Mouse (Mus musculus): ENCODE measurements at regions not wholly inside any gene's neighbourhood (a gene's known extent, or its start where the extent isn't known, plus 50 kb on each side); places are given as distances from the start of the nearest gene placed in this dataset.
A peak's percentile ranks its signal among the peaks of the same experiment; 100 is the strongest.

DNA sequence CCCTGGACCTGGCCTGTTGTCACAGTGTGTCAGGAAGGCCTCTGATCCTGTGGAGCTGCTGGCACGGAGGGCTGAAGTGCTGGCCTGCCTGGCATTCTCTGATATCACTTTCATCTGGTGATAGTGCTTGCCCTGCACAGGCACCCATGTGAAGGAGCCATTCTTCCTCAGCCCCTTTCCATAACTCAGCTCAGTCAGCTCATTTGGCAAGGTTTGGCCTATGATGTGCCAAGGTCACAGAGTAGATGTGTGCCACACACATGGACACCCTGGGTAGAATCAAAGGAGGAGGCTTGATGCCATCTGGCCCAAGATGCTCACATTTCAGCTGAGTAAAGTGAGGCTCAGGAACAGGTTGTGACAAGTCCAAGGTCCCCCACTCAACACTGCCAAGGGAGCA, 558.5 kb upstream of the Klf4 start:
- no peak for DNase-seq (ENCODE audit: low spot score)
- no peak overlapping the region for H3K27ac ChIP-seq (ENCODE audit: low read depth, low read length)
- no peaks in the 10 kb centered on the region for H3K9me3 ChIP-seq (ENCODE audit: control insufficient read depth, low read length)
- no peak for ATAC-seq (ENCODE audit: low FRiP score)
- H3K4me1 ChIP-seq (replicated peaks; ENCODE audit: control insufficient read depth, insufficient read depth, low read length) = peaks cover 2% of the 10 kb centered on the region; the same call in 1 of the 2 replicates
- H3K27me3 ChIP-seq (ENCODE audit: control insufficient read depth, insufficient read depth, low read length) = no peaks in the 10 kb centered on the region
- WGBS = 70% methylated on average over 1 of the region's 1 CpGs
- no peak overlapping the region for H3K4me3 ChIP-seq (ENCODE audit: low read depth, low read length)
- H3K4me2 ChIP-seq (replicated peaks; ENCODE audit: low read depth, low read length) = no peak overlapping the region
- no peak overlapping the region for H3K9ac ChIP-seq (ENCODE audit: low read depth, low read length)
- no peaks in the 10 kb centered on the region for H3K36me3 ChIP-seq (ENCODE audit: control insufficient read depth, insufficient read depth, low read length)

DNA sequence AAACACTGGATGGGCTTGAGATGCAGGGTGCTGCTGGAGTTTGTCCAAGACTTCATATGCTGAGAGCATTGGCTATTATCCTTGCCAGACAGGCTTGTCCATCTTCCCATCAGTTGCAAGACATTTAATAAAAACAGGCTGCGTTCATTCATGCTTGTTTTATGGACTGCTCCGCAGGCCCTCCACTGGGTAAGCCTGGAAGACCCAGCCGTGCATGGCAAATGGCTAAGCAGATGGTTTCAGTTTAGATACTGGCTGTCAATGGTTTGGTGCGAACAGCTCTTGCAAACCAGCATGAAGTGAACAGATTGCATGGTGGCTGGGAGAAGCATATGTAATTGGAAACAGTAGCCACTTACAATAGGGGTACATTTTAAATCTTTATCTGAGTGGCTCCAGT, 556.4 kb upstream of the Klf4 start:
- no peaks in the 10 kb centered on the region for H3K27me3 ChIP-seq (ENCODE audit: control insufficient read depth, insufficient read depth, low read length)
- peaks cover 2% of the 10 kb centered on the region; the same call in 1 of the 2 replicates for H3K4me1 ChIP-seq (replicated peaks; ENCODE audit: control insufficient read depth, insufficient read depth, low read length)
- no peak overlapping the region for H3K4me2 ChIP-seq (replicated peaks; ENCODE audit: low read depth, low read length)
- DNase-seq (ENCODE audit: low spot score) (peak; percentile 31), ATAC-seq (ENCODE audit: low FRiP score) (peak; percentile 53; the same call in 1 of the 2 replicates)
- H3K9me3 ChIP-seq (ENCODE audit: control insufficient read depth, low read length) = no peaks in the 10 kb centered on the region
- H3K4me3 ChIP-seq (ENCODE audit: low read depth, low read length) = no peak overlapping the region
- no peak overlapping the region for H3K27ac ChIP-seq (ENCODE audit: low read depth, low read length)
- no peak overlapping the region for H3K9ac ChIP-seq (ENCODE audit: low read depth, low read length)
- WGBS = 33% methylated on average over 4 of the region's 4 CpGs
- H3K36me3 ChIP-seq (ENCODE audit: control insufficient read depth, insufficient read depth, low read length) = no peaks in the 10 kb centered on the region

- ATAC-seq (ENCODE audit: low FRiP score) = no peak
- no peaks in the 10 kb centered on the region for H3K27me3 ChIP-seq (ENCODE audit: control insufficient read depth, insufficient read depth, low read length)
- DNase-seq (ENCODE audit: low spot score) = no peak
- no peak overlapping the region for H3K4me3 ChIP-seq (ENCODE audit: low read depth, low read length)
- no peaks in the 10 kb centered on the region for H3K9me3 ChIP-seq (ENCODE audit: control insufficient read depth, low read length)
- no peak overlapping the region for H3K4me2 ChIP-seq (replicated peaks; ENCODE audit: low read depth, low read length)
- H3K4me1 ChIP-seq (replicated peaks; ENCODE audit: control insufficient read depth, insufficient read depth, low read length) = peaks cover 2% of the 10 kb centered on the region; the same call in 1 of the 2 replicates
- H3K36me3 ChIP-seq (ENCODE audit: control insufficient read depth, insufficient read depth, low read length) = no peaks in the 10 kb centered on the region
- H3K9ac ChIP-seq (ENCODE audit: low read depth, low read length) = no peak overlapping the region
- H3K27ac ChIP-seq (ENCODE audit: low read depth, low read length) = no peak overlapping the region
These were observed 554.0 kb upstream of the Klf4 start for GRCm38 (mm10) chr4:56086306-56086705.

GRCm38 (mm10) chr4:56084205-56084604, 551.9 kb upstream of the Klf4 start:
- Histone ChIP-seq H3K9ac (ENCODE audit: low read depth, low read length) (no peak overlapping the region), H3K4me2 (replicated peaks; ENCODE audit: low read depth, low read length) (no peak overlapping the region), H3K36me3 (ENCODE audit: control insufficient read depth, insufficient read depth, low read length) (no peaks in the 10 kb centered on the region), H3K27ac (ENCODE audit: low read depth, low read length) (no peak overlapping the region), H3K4me3 (ENCODE audit: low read depth, low read length) (no peak overlapping the region), H3K4me1 (replicated peaks; ENCODE audit: control insufficient read depth, insufficient read depth, low read length) (no peaks in the 10 kb centered on the region), H3K9me3 (ENCODE audit: control insufficient read depth, low read length) (no peaks in the 10 kb centered on the region), H3K27me3 (ENCODE audit: control insufficient read depth, insufficient read depth, low read length) (no peaks in the 10 kb centered on the region)
- DNase-seq (ENCODE audit: low spot score) (no peak), ATAC-seq (ENCODE audit: low FRiP score) (no peak)
- 85% methylated on average over 1 of the region's 1 CpGs for whole genome bisulfite sequencing

GRCm38 (mm10) chr4:56082411-56082810, 550.1 kb upstream of the Klf4 start:
- WGBS = 90% methylated on average over 5 of the region's 5 CpGs
- ATAC-seq (ENCODE audit: low FRiP score) (no peak), DNase-seq (ENCODE audit: low spot score) (no peak)
- Histone ChIP-seq H3K4me1 (replicated peaks; ENCODE audit: control insufficient read depth, insufficient read depth, low read length) (no peaks in the 10 kb centered on the region), H3K27me3 (ENCODE audit: control insufficient read depth, insufficient read depth, low read length) (no peaks in the 10 kb centered on the region), H3K9ac (ENCODE audit: low read depth, low read length) (no peak overlapping the region), H3K36me3 (ENCODE audit: control insufficient read depth, insufficient read depth, low read length) (no peaks in the 10 kb centered on the region), H3K4me2 (replicated peaks; ENCODE audit: low read depth, low read length) (no peak overlapping the region), H3K27ac (ENCODE audit: low read depth, low read length) (no peak overlapping the region), H3K4me3 (ENCODE audit: low read depth, low read length) (no peak overlapping the region), H3K9me3 (ENCODE audit: control insufficient read depth, low read length) (no peaks in the 10 kb centered on the region)

DNA sequence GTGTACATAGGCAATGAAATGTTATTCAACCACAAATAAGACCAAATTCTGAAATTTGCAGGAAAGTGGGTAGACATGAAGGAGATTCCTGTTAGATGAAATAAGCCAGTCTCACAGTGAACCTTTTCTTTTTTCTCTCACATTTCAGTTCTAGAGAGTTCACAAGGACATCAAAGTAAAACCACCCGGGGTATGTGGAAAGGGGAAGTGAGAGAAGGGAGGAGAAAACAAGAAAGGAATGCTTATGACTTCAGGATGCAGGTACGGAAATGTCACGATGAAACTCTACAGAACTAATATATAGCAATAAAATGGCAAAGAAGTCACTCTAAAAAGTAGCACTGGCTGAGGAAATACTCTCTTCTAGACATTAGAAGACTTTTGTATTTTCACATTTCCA, 548.7 kb upstream of the Klf4 start:
- Histone ChIP-seq H3K27me3 (ENCODE audit: control insufficient read depth, insufficient read depth, low read length) (no peaks in the 10 kb centered on the region), H3K4me3 (ENCODE audit: low read depth, low read length) (no peak overlapping the region), H3K36me3 (ENCODE audit: control insufficient read depth, insufficient read depth, low read length) (no peaks in the 10 kb centered on the region), H3K27ac (ENCODE audit: low read depth, low read length) (no peak overlapping the region), H3K9me3 (ENCODE audit: control insufficient read depth, low read length) (no peaks in the 10 kb centered on the region), H3K9ac (ENCODE audit: low read depth, low read length) (no peak overlapping the region), H3K4me1 (replicated peaks; ENCODE audit: control insufficient read depth, insufficient read depth, low read length) (no peaks in the 10 kb centered on the region), H3K4me2 (replicated peaks; ENCODE audit: low read depth, low read length) (no peak overlapping the region)
- ATAC-seq (ENCODE audit: low FRiP score) (no peak), DNase-seq (ENCODE audit: low spot score) (no peak)
- 77% methylated on average over 3 of the region's 3 CpGs for WGBS

DNA sequence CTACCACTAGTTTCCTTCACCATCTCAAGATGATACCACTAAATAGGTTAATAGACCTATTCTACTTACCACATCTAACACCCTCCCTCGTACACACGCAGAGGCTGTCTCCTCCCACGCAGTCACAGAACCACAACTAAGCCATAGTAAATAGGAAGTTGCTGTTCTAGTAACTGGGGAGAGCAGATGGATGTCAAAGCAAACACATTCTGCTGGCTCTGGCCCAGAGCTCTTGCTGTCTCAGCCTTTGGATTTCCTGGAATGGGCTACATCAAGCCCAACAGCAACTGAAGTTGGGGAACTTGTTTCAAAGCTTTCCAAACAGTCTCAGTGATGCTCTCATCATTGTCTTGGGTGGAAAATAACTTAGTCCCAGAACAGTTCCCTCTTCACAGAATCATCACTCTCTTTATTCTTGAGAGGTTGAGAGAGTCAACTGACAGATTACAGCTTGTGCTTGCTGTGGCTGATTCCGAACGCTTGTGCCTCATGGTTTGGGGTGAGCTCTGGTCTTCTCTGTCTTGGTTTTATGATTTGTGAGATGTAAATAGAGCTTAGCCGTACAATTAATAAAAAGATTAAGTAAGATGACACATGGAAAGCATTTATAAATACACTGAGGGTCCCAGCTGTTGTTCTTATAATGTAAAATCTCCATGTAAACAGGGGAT, 538.5 kb upstream of the Klf4 start:
- Histone ChIP-seq H3K4me3 (ENCODE audit: low read depth, low read length) (no peak overlapping the region), H3K27me3 (ENCODE audit: control insufficient read depth, insufficient read depth, low read length) (no peaks in the 10 kb centered on the region), H3K27ac (ENCODE audit: low read depth, low read length) (no peak overlapping the region), H3K4me2 (replicated peaks; ENCODE audit: low read depth, low read length) (no peak overlapping the region), H3K36me3 (ENCODE audit: control insufficient read depth, insufficient read depth, low read length) (no peaks in the 10 kb centered on the region), H3K4me1 (replicated peaks; ENCODE audit: control insufficient read depth, insufficient read depth, low read length) (no peaks in the 10 kb centered on the region), H3K9me3 (ENCODE audit: control insufficient read depth, low read length) (no peaks in the 10 kb centered on the region), H3K9ac (ENCODE audit: low read depth, low read length) (no peak overlapping the region)
- 95% methylated on average over 6 of the region's 6 CpGs for WGBS
- no peak for DNase-seq (ENCODE audit: low spot score)
- ATAC-seq (ENCODE audit: low FRiP score) = no peak

DNA sequence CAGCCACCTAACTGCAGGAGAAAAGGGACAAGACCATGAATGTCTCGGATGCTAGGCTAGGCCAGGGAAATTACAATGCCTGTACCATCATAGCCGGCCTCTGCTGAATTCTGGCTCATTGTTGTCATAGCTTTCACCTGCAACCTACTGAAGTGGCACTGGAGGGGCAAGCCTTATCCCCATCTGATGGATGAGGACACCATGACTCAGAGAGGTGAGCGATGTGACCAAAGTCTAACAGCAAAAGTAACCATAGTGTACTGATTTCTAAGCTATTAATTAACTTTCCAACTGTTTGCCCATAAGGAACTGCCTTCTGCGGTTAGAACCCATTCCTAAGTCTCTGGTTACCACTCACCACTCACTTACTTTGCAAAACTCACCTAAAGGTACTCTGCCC, 536.6 kb upstream of the Klf4 start:
- Histone ChIP-seq H3K9ac (ENCODE audit: low read depth, low read length) (no peak overlapping the region), H3K4me1 (replicated peaks; ENCODE audit: control insufficient read depth, insufficient read depth, low read length) (no peaks in the 10 kb centered on the region), H3K4me3 (ENCODE audit: low read depth, low read length) (no peak overlapping the region), H3K36me3 (ENCODE audit: control insufficient read depth, insufficient read depth, low read length) (no peaks in the 10 kb centered on the region), H3K27ac (ENCODE audit: low read depth, low read length) (no peak overlapping the region), H3K9me3 (ENCODE audit: control insufficient read depth, low read length) (no peaks in the 10 kb centered on the region), H3K4me2 (replicated peaks; ENCODE audit: low read depth, low read length) (no peak overlapping the region), H3K27me3 (ENCODE audit: control insufficient read depth, insufficient read depth, low read length) (no peaks in the 10 kb centered on the region)
- WGBS = 89% methylated on average over 4 of the region's 4 CpGs
- ATAC-seq (ENCODE audit: low FRiP score) (no peak), DNase-seq (ENCODE audit: low spot score) (no peak)

- WGBS = 96% methylated on average over 4 of the region's 4 CpGs
- ATAC-seq (ENCODE audit: low FRiP score) (no peak), DNase-seq (ENCODE audit: low spot score) (no peak)
- Histone ChIP-seq H3K4me2 (replicated peaks; ENCODE audit: low read depth, low read length) (no peak overlapping the region), H3K27me3 (ENCODE audit: control insufficient read depth, insufficient read depth, low read length) (no peaks in the 10 kb centered on the region), H3K9me3 (ENCODE audit: control insufficient read depth, low read length) (no peaks in the 10 kb centered on the region), H3K27ac (ENCODE audit: low read depth, low read length) (no peak overlapping the region), H3K4me1 (replicated peaks; ENCODE audit: control insufficient read depth, insufficient read depth, low read length) (no peaks in the 10 kb centered on the region), H3K36me3 (ENCODE audit: control insufficient read depth, insufficient read depth, low read length) (no peaks in the 10 kb centered on the region), H3K4me3 (ENCODE audit: low read depth, low read length) (no peak overlapping the region), H3K9ac (ENCODE audit: low read depth, low read length) (no peak overlapping the region)
These were observed 532.4 kb upstream of the Klf4 start for GRCm38 (mm10) chr4:56064657-56065056.
